Mouse (Mus musculus) intestine, embryonic 14.5 days (tissue): ENCODE data around the gene Usp2. TPM values are rescaled to one million over a fixed set of nuclear protein-coding genes. Genes with fewer than 3 reads are reported as not detected.

Experiments
- ATAC-seq: fragments of 200-750 bp; cut with Nextera tagmentation; replicated peaks from 2 replicates; pipeline ENCODE4 v1.8.0; 2017; ENCODE audit warnings: low read depth, moderate number of reproducible peaks, moderate TSS enrichment, moderate library complexity; ENCODE audit not compliant: low FRiP score, low TSS enrichment
- DNase-seq: peaks from one replicate; pipeline ENCODE4 v3.0.0-alpha.2; 2018; ENCODE audit warnings: low spot score
- H3K27ac ChIP-seq: fragments of 300-500 bp; sonication (generic); 2 replicates; pipeline ENCODE4 v1.5.1; 2014; ENCODE audit warnings: low read depth, mild to moderate bottlenecking, control low read depth
- H3K27me3 ChIP-seq: fragments of 300-500 bp; sonication (generic); replicated peaks from 2 replicates; pipeline ENCODE4 v1.6.1; 2014; ENCODE audit warnings: low read length, control low read depth; ENCODE audit not compliant: control insufficient read depth, insufficient read depth
- H3K36me3 ChIP-seq: fragments of 300-500 bp; sonication (generic); 2 replicates; pipeline ENCODE4 v1.6.1; 2014; ENCODE audit warnings: low read length, control low read depth; ENCODE audit not compliant: control insufficient read depth, insufficient read depth
- H3K4me1 ChIP-seq: fragments of 300-500 bp; sonication (generic); replicated peaks from 2 replicates; pipeline ENCODE4 v1.6.1; 2014; ENCODE audit warnings: low read length, control low read depth, mixed read lengths; ENCODE audit not compliant: control insufficient read depth, insufficient read depth
- H3K4me2 ChIP-seq: fragments of 300-500 bp; sonication (generic); 2 replicates; pipeline ENCODE4 v1.6.1; 2014; ENCODE audit warnings: low read length
- H3K4me3 ChIP-seq: fragments of 300-500 bp; sonication (generic); 2 replicates; pipeline ENCODE4 v1.5.1; 2014; ENCODE audit warnings: low read depth, low read length, control low read depth, mixed read lengths
- H3K9ac ChIP-seq: fragments of 300-500 bp; sonication (generic); 2 replicates; pipeline ENCODE4 v1.6.1; 2014; ENCODE audit warnings: mild to moderate bottlenecking, low read length
- H3K9me3 ChIP-seq: fragments of 300-500 bp; sonication (generic); 2 replicates; pipeline ENCODE4 v1.6.1; 2016; ENCODE audit warnings: low read length, control low read depth; ENCODE audit not compliant: control insufficient read depth
- WGBS: fragments of 180-500 bp; shearing (Covaris S2); extraction: QIAGEN DNeasy Blood & Tissue Kit; methylation state at CpG from one replicate; pipeline ENCODE4 v1.1.7; 2014; 5-methylcytosine and 5-hydroxymethylcytosine counted together
- polyA plus RNA-seq: library from polyadenylated mRNA; unstranded; fragments of >200 nt; fragmentation: Nextera tagmentation; extraction: Ambion mirVana; gene quantifications from 2 replicates; pipeline ENCODE4 v1.2.1, GENCODE M21; 2014

Gene Usp2
- polyA plus RNA-seq, 1 experiment from 2014 or later, result 12.5 TPM

DNA sequence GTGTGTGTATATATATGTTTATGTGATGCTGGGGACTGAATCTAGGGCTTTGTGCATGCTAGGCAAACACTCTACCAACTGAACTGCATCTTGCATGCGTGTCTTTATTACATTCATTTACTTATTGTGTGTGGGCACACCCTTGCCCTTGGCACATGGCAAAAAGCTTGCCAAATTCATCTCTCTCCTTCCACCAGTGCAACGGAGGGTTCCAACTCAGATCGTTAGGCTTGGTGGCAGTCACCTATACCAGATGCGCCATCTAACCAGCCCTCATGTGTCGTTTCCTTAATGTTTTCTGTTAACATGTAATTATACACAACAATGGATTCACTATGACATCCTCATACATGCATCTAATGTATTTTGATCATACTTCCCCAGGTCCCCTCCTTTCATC is 15.4 kb downstream of the Usp2 start:
- Histone ChIP-seq H3K4me1 (peaks cover 28% of the 10 kb centered on the region), H3K27me3 (0 out of 2 replicates have a peak, but pooled peaks cover 9% of the 10 kb centered on the region), H3K9ac (no peak overlapping the region), H3K9me3 (no peaks in the 10 kb centered on the region), H3K4me2 (no peak overlapping the region), H3K27ac (no peak overlapping the region), H3K4me3 (no peak overlapping the region), H3K36me3 (no peaks in the 10 kb centered on the region)
- DNase-seq, result no peak
- WGBS, result 88% methylated on average over 5 of the region's 5 CpGs
- no peak for ATAC-seq

DNA sequence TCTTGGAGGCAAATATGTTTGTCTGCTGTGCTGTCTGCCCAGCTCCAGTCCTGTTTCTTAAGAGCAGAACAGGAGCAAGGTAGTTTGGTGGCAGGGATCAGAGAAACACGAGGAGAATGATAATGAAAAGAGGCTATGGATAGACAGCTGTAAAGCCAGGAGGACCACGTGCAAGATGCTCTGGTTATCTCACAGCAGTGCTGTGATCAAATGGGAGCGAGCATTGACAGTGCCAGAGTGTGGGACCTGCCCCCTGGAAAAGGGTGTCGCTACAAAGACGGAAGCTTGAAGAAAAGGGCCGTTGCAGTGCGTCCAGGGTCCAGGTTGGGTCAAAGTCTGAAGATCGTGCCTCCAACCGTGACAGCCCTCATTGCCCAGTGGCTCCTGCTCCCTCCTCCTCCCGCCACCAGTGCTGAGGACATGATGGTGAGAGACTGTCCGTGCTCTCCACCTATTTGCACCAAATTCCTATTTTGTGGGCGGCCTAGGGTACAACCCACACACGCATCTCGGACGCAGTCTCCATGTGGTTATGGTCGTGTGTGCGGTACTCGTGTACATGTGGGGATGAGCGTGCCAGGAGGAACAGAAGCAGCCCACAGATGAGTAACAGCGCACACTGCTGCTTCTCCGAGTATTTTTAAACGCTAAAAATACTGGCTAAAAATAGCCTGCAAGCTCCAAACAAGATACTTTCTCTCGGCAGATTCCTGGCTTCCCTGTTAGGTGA is 16.7 kb downstream of the Usp2 start:
- ATAC-seq, result peak; percentile 9; the same call in 1 of the 2 replicates
- Histone ChIP-seq H3K27ac (no peak overlapping the region), H3K9me3 (no peaks in the 10 kb centered on the region), H3K36me3 (no peaks in the 10 kb centered on the region), H3K9ac (peak overlapping the region; percentile 74; the same call in 1 of the 2 replicates), H3K4me3 (peak overlapping the region; percentile 54), H3K27me3 (0 out of 2 replicates have a peak, but pooled peaks cover 9% of the 10 kb centered on the region), H3K4me1 (peaks cover 31% of the 10 kb centered on the region), H3K4me2 (peak overlapping the region; percentile 99)
- DNase-seq, result no peak
- WGBS, result 5% methylated on average over 23 of the region's 23 CpGs

DNA sequence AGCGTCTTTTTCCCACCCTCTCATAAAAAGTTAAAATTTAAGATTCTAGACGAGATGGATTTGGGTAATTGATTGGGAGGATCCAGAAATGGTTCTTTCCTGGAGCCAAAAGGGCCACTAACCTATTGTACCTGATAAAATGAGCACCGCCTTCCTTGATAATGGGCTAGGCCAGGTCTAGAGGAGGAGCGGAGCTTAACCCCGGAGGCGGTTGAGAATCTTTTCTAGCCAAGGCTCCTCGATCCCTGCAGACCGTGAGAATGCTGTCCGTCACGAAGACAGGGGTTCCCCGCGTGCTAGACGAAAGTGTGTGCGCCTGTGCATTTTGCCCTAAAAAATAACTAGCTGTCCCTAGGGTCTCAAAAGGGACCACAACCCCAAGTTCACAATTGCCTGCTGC is 17.4 kb downstream of the Usp2 start:
- Histone ChIP-seq H3K4me2 (peak overlapping the region; percentile 99), H3K36me3 (no peaks in the 10 kb centered on the region), H3K9ac (peak overlapping the region; percentile 74), H3K27ac (no peak overlapping the region), H3K4me1 (peaks cover 30% of the 10 kb centered on the region), H3K27me3 (0 out of 2 replicates have a peak, but pooled peaks cover 9% of the 10 kb centered on the region), H3K9me3 (no peaks in the 10 kb centered on the region), H3K4me3 (peak overlapping the region; percentile 54)
- 3% methylated on average over 14 of the region's 14 CpGs for WGBS
- DNase-seq (peak; percentile 77), ATAC-seq (peak; percentile 33; the same call in 1 of the 2 replicates)

DNA sequence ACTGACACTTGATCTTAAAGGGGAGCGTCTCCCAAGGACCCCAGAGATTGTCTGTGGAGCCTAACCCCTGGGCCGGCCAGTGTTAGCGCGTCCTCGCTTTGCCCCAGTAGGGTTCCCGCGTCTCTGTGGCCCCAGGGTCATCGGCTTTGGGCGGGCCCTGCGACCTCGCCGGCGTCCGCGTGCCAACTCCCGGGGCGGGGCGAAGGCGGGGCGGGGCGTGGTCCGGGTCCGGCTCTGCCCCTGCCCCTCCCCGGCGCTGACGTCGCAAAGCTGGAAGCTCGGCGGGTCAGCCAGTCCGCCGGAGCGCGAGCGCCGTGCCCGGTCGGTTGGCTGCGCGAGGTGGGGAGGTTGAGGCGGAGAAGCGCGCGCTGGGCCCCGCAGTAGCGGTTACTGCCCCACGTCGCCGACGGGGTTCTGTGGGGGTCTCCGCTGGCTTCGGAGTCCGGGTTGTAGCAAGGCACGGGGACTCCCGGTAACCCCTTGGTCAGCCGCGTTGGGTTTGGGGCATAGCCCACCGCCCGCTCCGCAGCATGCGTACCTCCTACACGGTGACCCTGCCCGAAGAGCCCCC is 17.9 kb downstream of the Usp2 start:
- DNase-seq (peak; percentile 94), ATAC-seq (peak; percentile 63)
- WGBS, result under 1% methylated on average over 55 of the region's 62 CpGs
- Histone ChIP-seq H3K9ac (peak overlapping the region; percentile 74), H3K4me2 (peak overlapping the region; percentile 99), H3K27ac (no peak overlapping the region), H3K4me3 (peak overlapping the region; percentile 54), H3K9me3 (no peaks in the 10 kb centered on the region), H3K4me1 (peaks cover 31% of the 10 kb centered on the region), H3K27me3 (0 out of 2 replicates have a peak, but pooled peaks cover 9% of the 10 kb centered on the region), H3K36me3 (no peaks in the 10 kb centered on the region)

DNA sequence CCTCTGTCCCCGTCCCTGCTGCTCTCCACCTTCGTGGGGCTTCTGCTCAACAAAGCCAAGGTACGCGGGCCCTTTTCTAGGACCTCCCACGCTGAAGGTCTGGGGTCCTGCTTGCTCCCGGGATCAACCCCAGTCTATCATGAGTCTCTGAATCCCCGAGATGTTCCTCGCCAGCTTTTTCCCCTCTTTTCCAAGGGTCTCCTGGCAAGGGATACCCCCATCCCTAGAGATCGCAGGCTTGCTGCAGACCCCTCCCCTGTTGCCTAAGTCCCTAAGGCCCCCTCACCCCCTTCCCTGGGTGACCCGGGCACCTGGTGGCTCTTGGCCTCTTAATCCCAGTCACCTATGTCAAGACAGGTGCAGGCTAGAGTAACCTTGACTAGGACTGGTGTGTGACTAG is 18.5 kb downstream of the Usp2 start:
- Histone ChIP-seq H3K27me3 (0 out of 2 replicates have a peak, but pooled peaks cover 9% of the 10 kb centered on the region), H3K4me3 (peak overlapping the region; percentile 54), H3K9me3 (no peaks in the 10 kb centered on the region), H3K4me2 (peak overlapping the region; percentile 99), H3K27ac (no peak overlapping the region), H3K36me3 (no peaks in the 10 kb centered on the region), H3K9ac (peak overlapping the region; percentile 74), H3K4me1 (peaks cover 31% of the 10 kb centered on the region)
- WGBS, result 5% methylated on average over 10 of the region's 10 CpGs
- ATAC-seq (no peak), DNase-seq (no peak)

DNA sequence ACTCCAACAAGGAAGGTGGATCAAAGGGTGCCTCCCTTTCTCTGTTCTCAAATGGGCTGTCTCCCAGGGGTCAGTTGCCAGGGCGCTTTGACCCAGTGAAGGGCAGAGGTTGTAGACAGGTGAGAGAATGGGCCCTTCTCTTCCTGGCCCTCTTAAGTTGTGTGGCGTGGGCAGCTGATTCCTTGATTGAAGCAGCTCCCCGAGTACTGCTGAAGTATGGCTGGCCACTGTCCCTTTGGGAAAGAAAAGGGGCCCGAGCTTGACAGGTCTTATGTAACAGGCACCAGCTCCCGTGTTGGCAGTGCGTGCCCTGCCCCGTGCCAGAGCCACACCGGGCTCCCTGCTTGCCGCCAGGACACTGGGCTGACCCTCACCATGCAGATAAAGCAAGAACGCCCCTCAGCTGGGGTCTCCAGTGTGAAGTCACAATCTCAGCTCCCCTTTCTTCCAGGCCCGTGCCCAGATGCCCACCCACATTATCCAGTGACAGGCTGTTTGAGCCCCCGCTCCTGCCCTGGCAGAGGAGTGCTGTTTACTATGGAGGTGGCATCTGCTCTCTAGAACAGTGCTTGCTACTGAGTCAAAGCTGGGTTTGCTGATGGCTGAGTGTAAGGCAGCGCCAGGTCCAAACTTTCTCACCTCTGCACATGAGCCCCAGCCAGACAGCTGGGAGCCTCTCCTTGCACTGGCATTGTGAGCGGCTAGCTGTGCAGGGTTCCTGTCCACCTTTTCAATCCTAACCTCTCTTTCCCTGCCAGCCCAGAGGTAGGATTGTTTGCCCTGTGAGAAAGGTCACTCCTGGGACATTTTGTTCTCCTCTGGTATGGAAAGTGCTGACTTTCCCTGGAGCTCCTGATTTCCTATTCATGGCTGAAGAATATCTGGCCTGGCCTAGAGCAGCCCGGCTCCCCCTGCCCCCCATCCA is 19.2 kb downstream of the Usp2 start:
- Histone ChIP-seq H3K9ac (no peak overlapping the region), H3K27ac (no peak overlapping the region), H3K4me1 (peaks cover 31% of the 10 kb centered on the region), H3K36me3 (no peaks in the 10 kb centered on the region; the same call in 1 of the 2 replicates), H3K27me3 (0 out of 2 replicates have a peak, but pooled peaks cover 9% of the 10 kb centered on the region), H3K4me3 (no peak overlapping the region), H3K9me3 (no peaks in the 10 kb centered on the region), H3K4me2 (no peak overlapping the region)
- ATAC-seq (no peak), DNase-seq (no peak)
- 69% methylated on average over 15 of the region's 15 CpGs for WGBS

DNA sequence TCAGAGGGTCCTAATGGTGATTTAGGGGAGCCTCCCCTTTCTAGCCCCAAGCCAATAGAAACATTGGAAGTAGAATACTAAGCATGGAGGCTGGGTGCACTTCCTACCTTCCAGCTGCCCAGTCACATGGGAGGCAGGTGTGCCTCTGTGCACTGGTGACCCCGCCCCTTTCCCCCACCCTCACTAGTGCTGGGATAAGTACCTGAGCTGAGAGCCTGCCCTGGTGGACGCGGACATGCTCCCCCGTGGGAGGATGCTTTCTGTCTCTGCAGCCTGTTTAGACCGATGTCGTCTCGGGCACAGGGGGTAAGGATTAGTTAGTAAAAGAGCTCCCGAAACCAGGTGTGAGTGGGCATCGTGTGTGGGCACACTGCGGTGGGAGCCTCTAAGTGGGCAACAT is 20.1 kb downstream of the Usp2 start:
- 0 out of 2 replicates have a peak, but pooled peaks cover 9% of the 10 kb centered on the region for H3K27me3 ChIP-seq
- ATAC-seq (no peak), DNase-seq (no peak)
- peaks cover 9% of the 10 kb centered on the region for H3K36me3 ChIP-seq
- no peaks in the 10 kb centered on the region for H3K9me3 ChIP-seq
- 51% methylated on average over 10 of the region's 10 CpGs for WGBS
- peaks cover 31% of the 10 kb centered on the region for H3K4me1 ChIP-seq
- H3K9ac ChIP-seq, result no peak overlapping the region
- H3K4me2 ChIP-seq, result no peak overlapping the region
- H3K4me3 ChIP-seq, result no peak overlapping the region
- no peak overlapping the region for H3K27ac ChIP-seq

DNA sequence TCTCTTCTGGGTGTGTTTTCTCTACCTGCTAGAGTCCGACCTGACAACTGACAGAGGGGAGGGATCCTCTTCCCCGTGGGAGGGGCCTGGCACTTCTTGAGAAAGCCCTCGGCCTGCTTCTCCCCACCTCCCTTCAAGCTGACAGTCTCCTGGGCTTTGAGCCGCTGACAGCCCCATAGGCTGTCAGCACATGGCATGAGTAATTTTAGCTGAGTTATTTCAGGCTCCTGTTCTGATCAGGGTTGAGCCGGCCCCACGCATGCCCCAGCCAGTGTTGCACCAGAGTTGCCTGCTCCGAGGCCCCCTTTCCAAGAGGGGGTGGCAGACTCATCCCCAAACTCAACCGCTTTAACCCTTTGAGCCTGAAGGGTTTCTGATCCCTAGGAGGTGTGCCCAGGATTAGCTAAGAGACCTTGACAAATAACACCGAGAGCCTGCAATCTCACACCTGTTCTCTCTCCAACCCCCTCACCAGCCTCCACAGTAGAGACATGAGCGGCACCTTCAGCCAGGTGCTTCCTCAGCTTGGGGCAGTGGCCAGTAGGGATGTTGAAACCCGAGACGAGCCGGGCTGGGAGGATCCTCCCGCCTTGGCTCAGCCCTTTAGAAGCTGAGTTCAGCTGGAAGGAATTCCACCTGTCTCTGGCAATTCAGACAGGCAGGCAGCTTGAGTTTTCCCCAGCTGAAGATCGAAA is 21.1 kb downstream of the Usp2 start:
- Histone ChIP-seq H3K4me3 (no peak overlapping the region), H3K36me3 (peaks cover 15% of the 10 kb centered on the region), H3K27ac (no peak overlapping the region), H3K4me1 (peaks cover 31% of the 10 kb centered on the region), H3K4me2 (peak overlapping the region; percentile 14; the same call in 1 of the 2 replicates), H3K27me3 (0 out of 2 replicates have a peak, but pooled peaks cover 9% of the 10 kb centered on the region), H3K9ac (no peak overlapping the region), H3K9me3 (no peaks in the 10 kb centered on the region)
- no peak for ATAC-seq
- 8% methylated on average over 15 of the region's 15 CpGs for WGBS
- no peak for DNase-seq
